Mouse (Mus musculus) spleen, adult 2 months (tissue): ENCODE measurements at regions not wholly inside any gene's neighbourhood (a gene's known extent, or its start where the extent isn't known, plus 50 kb on each side); places are given as distances from the start of the nearest gene placed in this dataset.

Experiments
- DNase-seq, 2 experiments: peaks; one replicate each; pipeline versions ENCODE4 v3.0.0 to v3.0.0-alpha.2; 2012 to 2021; ENCODE audit warnings: low spot score in 2 of 2, low read depth in 1 of 2
- H3K27ac ChIP-seq: fragments of 200-500 bp; 2 replicates; pipeline ENCODE4 v1.5.1; 2012; ENCODE audit warnings: low read length, inconsistent platforms; ENCODE audit not compliant: insufficient read depth
- H3K27me3 ChIP-seq: fragments of 200-500 bp; 2 replicates; pipeline ENCODE4 v1.6.1; 2012; ENCODE audit warnings: mild to moderate bottlenecking, moderate library complexity, low read length, inconsistent platforms; ENCODE audit not compliant: control insufficient read depth, insufficient read depth
- H3K36me3 ChIP-seq: fragments of 200-500 bp; 2 replicates; pipeline ENCODE4 v1.6.1; 2012; ENCODE audit warnings: mild to moderate bottlenecking, low read length, inconsistent platforms; ENCODE audit not compliant: control insufficient read depth, insufficient read depth
- H3K4me1 ChIP-seq: fragments of 200-500 bp; 2 replicates; pipeline ENCODE4 v1.6.1; 2011; ENCODE audit warnings: inconsistent platforms; ENCODE audit not compliant: control insufficient read depth, insufficient read depth, insufficient read length
- H3K4me3 ChIP-seq: fragments of 200-500 bp; 2 replicates; pipeline ENCODE4 v1.5.1; 2011; ENCODE audit warnings: mild to moderate bottlenecking, inconsistent platforms; ENCODE audit not compliant: insufficient read depth, insufficient read length; ENCODE audit errors: extremely low read depth
- CTCF ChIP-seq: fragments of 200-500 bp; IDR thresholded peaks from 2 replicates; pipeline ENCODE4 v1.5.1; 2011; ENCODE audit warnings: mild to moderate bottlenecking, inconsistent platforms; ENCODE audit not compliant: insufficient read depth, insufficient read length, insufficient replicate concordance; ENCODE audit errors: extremely low read depth
- POLR2A ChIP-seq: fragments of 200-500 bp; IDR thresholded peaks from 2 replicates; pipeline ENCODE4 v1.6.1; 2011; ENCODE audit warnings: low read depth, low read length, inconsistent platforms
- WGBS: fragments of 180-500 bp; shearing (Covaris S2); methylation state at CpG from one replicate; pipeline ENCODE4 v1.1.7; 2018; 5-methylcytosine and 5-hydroxymethylcytosine counted together

DNA sequence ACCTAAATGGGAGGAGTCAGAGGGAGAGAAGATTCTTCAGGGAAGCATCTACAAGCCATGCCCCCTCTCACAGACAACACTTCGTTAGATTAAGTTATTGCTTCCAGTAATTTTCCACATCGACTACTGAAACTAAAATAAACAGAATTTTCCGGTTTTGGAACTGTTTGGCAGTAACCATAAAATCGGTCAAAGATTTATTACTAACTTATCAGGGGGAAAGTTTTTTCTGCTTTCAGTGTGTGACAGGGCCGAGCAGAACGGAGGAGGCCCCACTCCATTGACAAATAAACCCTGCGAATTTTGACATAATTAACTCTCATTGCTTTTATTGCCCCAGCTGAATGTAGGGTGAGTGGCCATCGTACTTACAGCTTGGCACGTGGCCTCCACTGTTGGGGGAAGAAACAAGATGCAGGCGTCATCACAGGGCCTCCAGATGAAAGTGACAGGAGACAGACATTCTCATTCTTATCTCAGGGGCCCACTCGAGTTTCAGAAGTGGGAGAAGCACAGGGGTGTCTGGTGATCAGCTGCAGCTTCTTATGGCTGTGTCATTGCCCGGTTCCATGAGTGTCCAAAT is 229.6 kb upstream of the Foxq1 start:
- Histone ChIP-seq H3K4me1 (no peaks in the 10 kb centered on the region), H3K27me3 (no peaks in the 10 kb centered on the region), H3K4me3 (no peak overlapping the region), H3K27ac (no peak overlapping the region), H3K36me3 (no peaks in the 10 kb centered on the region)
- 76% methylated on average over 12 of the region's 12 CpGs for WGBS
- TF ChIP-seq POLR2A, result no peak
- no peak for TF ChIP-seq CTCF
- DNase-seq, result no peak

- Histone ChIP-seq H3K4me1 (no peaks in the 10 kb centered on the region), H3K27ac (no peak overlapping the region), H3K27me3 (no peaks in the 10 kb centered on the region), H3K36me3 (no peaks in the 10 kb centered on the region), H3K4me3 (no peak overlapping the region)
- no peak for DNase-seq
- 86% methylated on average over 7 of the region's 7 CpGs for WGBS
- TF ChIP-seq CTCF (no peak), POLR2A (no peak)
Observed at GRCm38 (mm10) chr13:31327511-31327951, 228.4 kb upstream of the Foxq1 start.

- no peaks in the 10 kb centered on the region for H3K36me3 ChIP-seq
- TF ChIP-seq POLR2A (no peak), CTCF (no peak)
- H3K27me3 ChIP-seq, result no peaks in the 10 kb centered on the region
- DNase-seq, result no peak
- H3K27ac ChIP-seq, result no peak overlapping the region
- no peak overlapping the region for H3K4me3 ChIP-seq
- no peaks in the 10 kb centered on the region for H3K4me1 ChIP-seq
- WGBS, result 89% methylated on average over 8 of the region's 8 CpGs
Observed at GRCm38 (mm10) chr13:31328756-31329155, 227.2 kb upstream of the Foxq1 start.

GRCm38 (mm10) chr13:31330731-31331130 is 225.2 kb upstream of the Foxq1 start:
- TF ChIP-seq CTCF (no peak), POLR2A (no peak)
- H3K36me3 ChIP-seq, result no peaks in the 10 kb centered on the region
- no peak overlapping the region for H3K27ac ChIP-seq
- WGBS, result 95% methylated on average over 5 of the region's 5 CpGs
- no peak overlapping the region for H3K4me3 ChIP-seq
- H3K27me3 ChIP-seq, result no peaks in the 10 kb centered on the region
- H3K4me1 ChIP-seq, result no peaks in the 10 kb centered on the region
- DNase-seq, result no peak

- H3K4me3 ChIP-seq, result no peak overlapping the region
- TF ChIP-seq CTCF (no peak), POLR2A (no peak)
- no peak overlapping the region for H3K27ac ChIP-seq
- no peaks in the 10 kb centered on the region for H3K36me3 ChIP-seq
- H3K27me3 ChIP-seq, result no peaks in the 10 kb centered on the region
- 94% methylated on average over 3 of the region's 3 CpGs for WGBS
- H3K4me1 ChIP-seq, result no peaks in the 10 kb centered on the region
- DNase-seq, result no peak
Observed at GRCm38 (mm10) chr13:31334981-31335380, 221.0 kb upstream of the Foxq1 start.

DNA sequence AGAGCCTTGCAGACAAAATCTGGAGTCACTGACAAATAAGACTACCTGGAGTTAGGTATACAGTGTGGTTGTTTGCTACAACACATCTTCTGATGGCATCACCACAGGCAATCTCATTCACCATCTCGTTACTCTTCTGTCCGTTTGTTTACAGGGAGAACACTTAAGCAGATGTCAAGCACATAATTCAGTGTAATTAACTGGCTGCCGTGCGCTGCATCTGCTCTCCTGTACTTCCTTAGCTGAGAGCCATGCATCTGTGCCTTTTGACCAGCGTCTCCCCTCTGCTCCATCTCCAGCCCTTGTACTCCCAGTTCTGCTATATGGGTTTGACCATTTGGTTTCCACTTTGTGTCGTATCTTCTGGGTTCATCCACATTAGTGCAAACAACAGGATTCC is 218.3 kb upstream of the Foxq1 start:
- TF ChIP-seq CTCF, result no peak
- TF ChIP-seq POLR2A, result no peak
- DNase-seq, result no peak
- Histone ChIP-seq H3K4me3 (no peak overlapping the region), H3K36me3 (no peaks in the 10 kb centered on the region), H3K27ac (no peak overlapping the region), H3K4me1 (no peaks in the 10 kb centered on the region), H3K27me3 (no peaks in the 10 kb centered on the region)
- 70% methylated on average over 6 of the region's 6 CpGs for WGBS

- Histone ChIP-seq H3K4me1 (no peaks in the 10 kb centered on the region), H3K27ac (no peak overlapping the region), H3K36me3 (no peaks in the 10 kb centered on the region), H3K4me3 (no peak overlapping the region), H3K27me3 (no peaks in the 10 kb centered on the region)
- 92% methylated on average over 7 of the region's 7 CpGs for WGBS
- no peak for TF ChIP-seq CTCF
- DNase-seq, result no peak
Observed at GRCm38 (mm10) chr13:31339386-31339785, 216.5 kb upstream of the Foxq1 start.
